Mouse (Mus musculus): ENCODE data around the gene Unc13b.

Gene Unc13b

DNA sequence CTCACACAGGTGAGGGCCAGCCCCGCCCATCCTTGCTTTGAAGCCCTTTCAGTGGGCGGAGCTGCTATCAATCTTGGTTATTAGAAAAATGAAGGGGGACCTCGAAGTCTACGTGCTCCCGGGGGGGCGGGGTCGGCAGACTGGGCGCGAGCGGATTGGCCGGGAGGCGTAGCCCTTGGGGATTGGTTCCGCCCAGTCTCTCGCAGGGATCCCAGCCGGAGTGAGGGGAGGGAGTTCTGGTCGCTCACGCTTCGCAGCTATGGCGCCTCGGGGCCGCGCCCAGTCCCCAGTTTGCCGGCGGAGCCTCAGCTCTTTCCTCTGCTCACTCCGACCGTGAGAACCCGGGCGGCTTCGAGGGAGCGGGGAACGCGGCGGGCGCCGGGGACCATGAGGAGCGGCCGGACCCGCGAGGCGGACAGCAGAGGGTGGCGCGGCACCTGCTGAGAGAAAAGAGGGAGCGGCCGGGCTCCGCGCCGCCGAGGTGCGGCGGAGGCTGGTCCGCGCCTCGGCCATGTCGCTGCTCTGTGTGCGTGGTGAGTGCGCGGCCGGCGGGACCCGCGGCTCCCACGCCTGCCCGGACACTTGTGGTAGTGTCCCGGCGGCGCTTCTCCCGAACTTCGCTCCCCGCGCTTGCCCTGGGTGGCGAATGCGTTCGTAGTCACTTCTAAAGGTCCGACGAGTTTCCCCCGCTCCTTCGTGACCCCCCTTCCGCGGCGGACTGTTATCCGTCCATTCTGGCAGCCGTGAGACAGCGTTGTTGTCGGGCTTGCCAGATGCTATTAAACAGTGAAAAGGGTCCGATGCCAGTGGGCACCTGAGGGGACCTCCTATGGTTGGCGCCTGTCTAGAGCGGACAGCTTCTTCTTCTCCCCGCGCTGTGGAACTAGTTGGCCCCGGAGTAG is at the start of gene Unc13b:
Unc13b (plus strand) TSS at position 201 of the 902 bp plus-strand sequence.
- DNase-seq, result peak; percentile 91

DNA sequence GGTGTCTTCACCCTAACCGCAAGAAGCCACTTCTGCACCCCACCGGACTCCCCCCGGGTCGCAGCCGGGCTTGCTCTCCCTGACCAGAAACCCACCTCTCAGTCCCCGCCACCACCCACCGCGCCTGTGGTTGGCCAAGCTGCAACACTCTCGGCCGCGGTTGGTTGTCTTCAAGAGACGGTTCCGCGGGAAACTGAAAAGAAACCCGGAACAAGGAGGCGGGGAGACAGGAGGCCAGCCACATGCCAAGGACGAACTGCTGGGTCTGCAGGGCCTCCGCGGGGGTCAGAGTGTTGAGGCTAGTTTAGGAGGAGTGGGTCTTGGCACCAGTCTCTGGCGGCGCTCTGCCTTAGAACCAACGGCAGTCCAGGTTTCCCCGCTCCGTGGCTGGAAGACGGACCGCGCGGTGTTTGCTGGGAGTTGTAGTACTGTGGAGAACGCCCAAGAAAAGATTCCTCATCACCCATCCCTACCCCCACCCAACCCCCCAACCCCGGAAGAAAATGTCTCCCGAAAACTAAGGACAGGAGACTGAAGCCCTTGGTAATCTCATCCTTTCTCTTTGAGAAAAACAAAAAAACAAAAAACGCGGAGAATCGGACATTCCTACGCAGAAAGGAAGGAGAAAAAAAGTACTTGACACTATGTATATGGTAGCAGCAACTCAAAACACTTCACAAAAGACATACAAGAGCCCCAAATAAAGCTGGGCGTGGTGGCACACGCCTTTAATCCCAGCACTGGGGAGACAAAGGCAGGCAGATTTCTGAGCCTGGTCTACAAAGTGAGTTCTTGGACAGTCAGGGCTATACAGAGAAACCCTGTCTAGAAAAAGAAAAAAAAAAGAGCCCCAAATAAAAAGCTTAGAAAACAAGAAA is 48.4 kb upstream of the Unc13b start, which contains the start of gene Fancg:
Fancg (minus strand) TSS at position 346 of the 878 bp plus-strand sequence.
- DNase-seq, result peak; percentile 82

DNA sequence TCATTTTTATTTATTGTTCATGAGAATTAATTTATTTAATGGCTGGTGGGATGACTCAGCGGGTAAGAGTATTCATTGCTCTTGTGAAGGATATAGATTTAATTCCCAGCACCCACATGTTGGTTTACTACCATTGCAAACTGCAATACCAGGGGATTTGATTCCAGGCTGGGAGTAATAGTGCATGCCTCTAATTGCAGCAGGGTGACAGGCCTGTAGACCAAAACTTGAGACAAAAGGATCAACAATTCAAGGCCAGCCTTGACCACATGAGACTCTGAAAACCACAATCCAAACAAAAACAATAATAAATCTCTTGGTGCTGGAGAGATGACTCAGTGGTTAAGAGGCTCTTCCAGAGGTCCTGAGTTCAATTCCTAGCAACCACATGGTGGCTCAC is 46.7 kb upstream of the Unc13b start:
- no peak for DNase-seq

DNA sequence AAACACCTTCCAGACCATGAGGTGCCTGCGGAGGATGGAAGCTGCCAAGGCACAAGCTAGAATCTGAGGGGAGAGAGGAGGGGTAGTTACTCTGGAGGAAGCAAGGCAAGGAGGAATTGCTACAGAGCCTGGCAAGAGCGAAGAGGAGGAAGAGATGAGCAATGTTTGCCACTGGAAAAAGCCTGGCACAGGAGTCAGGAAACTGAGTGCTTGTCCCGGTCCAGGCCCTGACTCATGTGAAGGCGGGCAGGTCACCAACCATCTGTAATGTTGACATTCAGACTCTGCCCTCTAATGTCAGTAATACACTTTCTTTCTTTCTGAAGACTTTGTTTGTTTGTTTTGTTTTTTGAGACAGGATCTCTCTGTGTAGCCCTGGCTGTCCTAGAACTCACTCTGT is 40.6 kb upstream of the Unc13b start:
- DNase-seq, result no peak

DNA sequence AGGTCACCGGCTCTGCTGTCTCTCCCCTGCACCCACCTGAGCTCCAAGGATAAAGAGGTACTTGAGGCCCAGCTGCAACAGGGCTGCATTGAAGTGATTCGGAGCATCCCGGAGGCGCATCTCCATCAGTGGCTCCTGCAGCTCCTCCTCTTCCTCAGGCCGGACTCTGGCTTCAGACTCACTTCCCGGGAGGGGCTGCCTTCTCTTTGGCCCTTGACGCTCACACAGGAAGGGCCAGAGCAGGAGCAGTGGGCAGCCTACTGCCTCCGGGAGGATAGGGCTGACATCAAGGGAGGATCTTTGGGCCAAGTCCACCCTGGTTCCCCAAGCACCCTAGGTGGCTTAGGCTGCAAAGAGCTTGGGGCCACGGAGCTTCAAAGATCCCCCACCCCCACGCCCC is 39.6 kb upstream of the Unc13b start:
- peak; percentile 2 for DNase-seq

DNA sequence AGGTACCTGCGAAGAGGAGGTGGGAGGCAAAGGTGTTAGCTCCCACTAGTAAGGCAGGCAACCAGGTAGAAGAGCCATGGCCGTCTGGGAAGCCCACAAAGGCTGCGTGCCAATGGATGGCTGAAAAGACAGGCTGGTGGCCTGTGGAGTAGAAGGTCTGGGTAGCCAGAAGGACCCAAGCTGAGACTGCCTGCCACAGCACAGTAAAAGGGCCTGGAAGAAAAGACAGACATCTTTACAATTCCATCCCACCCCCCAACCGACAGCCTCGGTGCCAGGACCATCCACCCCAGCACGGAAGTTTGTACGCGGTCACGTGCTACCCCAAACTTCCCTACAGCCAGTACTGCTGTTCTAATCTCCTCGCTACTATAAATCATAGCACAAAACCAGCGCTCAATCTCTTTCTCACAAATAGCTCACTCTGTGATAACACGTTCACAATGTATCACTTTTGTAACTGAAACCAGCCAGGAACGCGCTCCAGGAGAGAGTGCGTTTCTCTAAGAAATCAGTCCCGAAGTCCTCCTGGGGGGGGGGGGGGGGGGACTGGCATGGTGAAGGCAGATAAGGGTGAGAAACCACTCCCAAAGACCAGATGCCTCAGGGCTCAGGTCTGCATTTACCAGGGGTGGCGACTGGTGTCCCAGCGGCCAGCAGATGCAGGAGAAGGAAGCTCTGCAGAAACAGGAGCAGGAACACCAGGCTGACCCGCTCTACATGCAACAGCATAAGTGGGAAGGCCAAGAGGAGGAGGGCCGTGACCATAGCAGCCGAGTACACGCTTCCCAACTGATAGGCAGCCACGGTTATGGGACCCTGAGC is 38.9 kb upstream of the Unc13b start:
- no peak for DNase-seq

- no peak for DNase-seq
These were observed 37.9 kb upstream of the Unc13b start for GRCm38 (mm10) chr4:43020876-43021275.

- DNase-seq, result no peak
These were observed 37.4 kb upstream of the Unc13b start for GRCm38 (mm10) chr4:43021341-43021740.

- DNase-seq, result no peak
These were observed 34.1 kb upstream of the Unc13b start for GRCm38 (mm10) chr4:43024673-43025072.

- DNase-seq, result peak; percentile 95
These were observed 33.4 kb upstream of the Unc13b start, which contains the start of gene Pigo for GRCm38 (mm10) chr4:43025084-43025960. Pigo (minus strand) TSS chr4:43025819.

GRCm38 (mm10) chr4:43029121-43029520 is 29.6 kb upstream of the Unc13b start:
- no peak for DNase-seq

DNA sequence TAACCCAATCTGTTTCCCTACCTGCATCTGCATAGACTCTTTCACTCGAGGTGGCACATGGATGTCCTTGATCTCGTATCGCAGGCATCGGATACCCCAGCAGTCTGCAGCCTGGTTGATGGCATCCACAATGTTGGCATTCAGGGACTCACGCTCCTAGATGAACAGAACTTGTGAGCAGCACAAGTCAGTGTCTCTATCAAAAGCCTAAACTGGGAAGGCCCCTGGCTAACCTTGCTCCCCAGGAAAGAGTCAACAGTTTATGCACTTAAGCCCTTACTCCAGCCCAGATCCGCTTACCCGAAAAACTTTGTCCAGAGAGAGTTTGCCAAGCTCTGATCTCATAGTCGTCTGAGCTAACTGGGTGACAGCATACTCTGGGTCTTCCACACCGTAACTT is 29.0 kb upstream of the Unc13b start:
- no peak for DNase-seq

- DNase-seq, result no peak
These were observed 28.4 kb upstream of the Unc13b start for GRCm38 (mm10) chr4:43030352-43030751.

- no peak for DNase-seq
These were observed 27.9 kb upstream of the Unc13b start for GRCm38 (mm10) chr4:43030780-43031230.

DNA sequence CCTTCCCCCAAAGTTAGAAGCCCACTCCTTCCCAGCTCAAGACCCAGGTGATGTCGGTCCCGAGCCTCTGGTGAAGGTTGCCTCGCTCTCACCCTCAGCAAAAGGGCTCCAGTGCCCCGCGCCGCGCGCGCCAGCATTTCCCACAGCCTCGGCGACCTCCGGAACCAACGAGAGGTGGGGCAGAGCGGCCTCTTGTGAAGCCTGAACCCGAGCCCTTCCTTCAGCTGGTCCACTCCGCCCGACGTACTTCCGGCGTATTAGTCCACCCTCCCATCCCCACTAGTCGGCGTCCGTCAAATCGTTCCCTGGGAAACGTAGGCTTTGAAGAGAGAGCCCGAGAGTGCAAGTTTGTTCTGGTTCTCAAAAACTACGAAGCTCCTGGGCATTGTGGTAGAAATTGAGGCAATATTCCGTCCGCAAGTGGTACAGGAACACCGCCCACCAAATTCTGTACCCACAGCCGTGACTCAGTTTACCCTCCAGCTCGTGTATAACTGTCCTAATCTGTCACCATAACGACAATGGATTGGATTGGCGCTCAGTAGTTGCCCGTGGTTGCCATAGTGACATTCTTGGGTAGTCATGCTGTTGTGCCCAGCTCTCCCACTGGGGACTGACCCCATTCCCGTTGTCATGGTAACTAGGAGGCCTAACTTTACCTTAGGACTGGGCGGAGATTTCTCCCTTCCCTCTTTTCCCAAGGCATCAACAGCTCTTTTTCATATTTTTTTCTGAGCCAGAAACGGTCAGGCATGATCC is 27.3 kb upstream of the Unc13b start, which contains the start of gene Stoml2:
Stoml2 (minus strand) TSS at position 474 of the 759 bp plus-strand sequence.
- peak; percentile 95 for DNase-seq

DNA sequence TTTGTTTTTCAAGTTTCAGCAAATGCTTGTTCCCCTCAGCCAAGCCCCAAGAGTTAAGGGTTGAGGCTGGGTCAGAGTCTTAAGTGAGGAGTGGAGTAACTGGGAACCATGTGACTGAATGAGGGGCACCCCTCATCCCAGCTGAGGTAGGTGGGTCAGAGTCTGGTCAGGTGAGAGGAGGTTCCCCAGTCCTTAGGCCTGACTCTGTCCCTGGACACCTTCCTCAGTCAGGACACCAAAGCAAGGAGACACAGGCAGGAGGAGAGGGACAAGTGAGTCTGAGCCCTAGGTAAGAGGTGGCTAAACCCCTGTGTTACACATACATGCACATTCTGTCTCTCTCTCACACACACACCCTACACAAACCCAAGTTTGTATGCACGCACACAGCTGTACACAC is 26.3 kb upstream of the Unc13b start:
- no peak for DNase-seq

- DNase-seq, result no peak
These were observed 25.3 kb upstream of the Unc13b start for GRCm38 (mm10) chr4:43033481-43033880.

DNA sequence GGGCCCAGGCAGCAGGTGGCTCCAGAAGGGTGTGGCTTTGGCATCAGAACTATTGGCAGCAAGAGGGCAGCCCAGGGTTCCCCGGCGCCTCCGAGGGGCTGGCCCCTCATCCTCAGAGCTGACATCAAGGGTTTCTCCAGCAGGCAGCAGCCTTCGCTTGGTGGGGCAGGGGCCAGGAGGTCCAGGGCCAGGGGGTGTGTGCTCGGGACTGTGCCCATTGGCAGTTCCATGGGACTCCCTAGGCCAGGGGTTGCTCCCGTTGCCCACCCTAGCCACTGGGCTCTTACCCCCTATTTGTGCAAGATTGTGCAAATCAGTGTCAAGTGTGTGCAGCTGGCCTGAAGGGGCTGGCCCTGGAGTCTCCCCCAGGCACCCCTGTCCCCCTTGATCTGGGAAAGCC is 22.9 kb upstream of the Unc13b start:
- DNase-seq, result no peak

DNA sequence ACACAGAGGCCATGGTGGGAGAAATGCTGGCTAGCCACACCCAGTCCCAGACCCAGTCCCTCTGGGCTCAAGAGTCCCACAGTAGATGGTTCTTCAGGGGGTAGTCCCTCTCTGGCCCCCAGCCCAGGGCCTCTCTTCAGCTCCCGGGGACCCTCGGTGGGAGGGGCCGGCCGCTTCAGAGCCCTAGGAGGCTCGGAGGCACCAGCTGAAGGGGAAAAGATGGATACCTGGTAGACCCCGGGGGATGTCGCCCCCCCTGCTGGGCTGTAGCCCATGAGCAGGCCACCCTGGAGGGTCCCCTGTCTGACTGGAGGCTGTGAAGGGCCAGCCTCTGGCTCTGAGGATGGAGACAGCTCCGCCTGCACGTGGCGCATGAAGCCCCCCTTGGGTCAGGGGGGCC is 22.4 kb upstream of the Unc13b start:
- DNase-seq, result no peak

- no peak for DNase-seq
These were observed 20.7 kb upstream of the Unc13b start for GRCm38 (mm10) chr4:43037860-43038566.
